Mouse (Mus musculus) midbrain, embryonic 10.5 days (tissue): Measurements from ENCODE around the gene Parn. TPM values are rescaled to one million over a fixed set of nuclear protein-coding genes. Genes with fewer than 3 reads are reported as not detected.

Experiments
- DNase-seq: peaks from one replicate; pipeline ENCODE4 v3.0.0-alpha.2; 2017; ENCODE audit warnings: low spot score
- H3K27ac ChIP-seq: fragments of 300-500 bp; sonication (generic); replicated peaks from 2 replicates; pipeline ENCODE4 v1.5.1; 2016; ENCODE audit warnings: mild to moderate bottlenecking
- H3K27me3 ChIP-seq: fragments of 300-500 bp; sonication (generic); 2 replicates; pipeline ENCODE4 v1.6.1; 2016; ENCODE audit warnings: low read depth, mild to moderate bottlenecking; ENCODE audit not compliant: poor library complexity, severe bottlenecking
- H3K36me3 ChIP-seq: fragments of 300-500 bp; sonication (generic); 2 replicates; pipeline ENCODE4 v1.6.1; 2016; ENCODE audit warnings: mild to moderate bottlenecking, moderate library complexity
- H3K4me1 ChIP-seq: fragments of 300-500 bp; sonication (generic); 2 replicates; pipeline ENCODE4 v1.6.1; 2016
- H3K4me3 ChIP-seq: fragments of 300-500 bp; sonication (generic); 2 replicates; pipeline ENCODE4 v1.5.1; 2016; ENCODE audit warnings: mild to moderate bottlenecking, moderate library complexity
- H3K9me3 ChIP-seq: fragments of 300-500 bp; sonication (generic); replicated peaks from 2 replicates; pipeline ENCODE4 v1.6.1; 2016; ENCODE audit warnings: mild to moderate bottlenecking
- WGBS: fragments of 180-500 bp; shearing (Covaris S2); methylation state at CpG from one replicate; pipeline ENCODE4 v1.1.7; 2016; 5-methylcytosine and 5-hydroxymethylcytosine counted together
- polyA plus RNA-seq: library from polyadenylated mRNA; unstranded; fragments of >200 nt; fragmentation: Nextera tagmentation; extraction: Ambion mirVana; gene quantifications from 2 replicates; pipeline ENCODE4 v1.2.1, GENCODE M21; 2016

The Parn gene
- polyA plus RNA-seq, 1 experiment from 2014 or later, result 47.2 TPM

GRCm38 (mm10) chr16:13492996-13493395 lies 175.0 kb downstream of the Parn start:
- Histone ChIP-seq H3K9me3 (no peaks in the 10 kb centered on the region), H3K27ac (no peak overlapping the region), H3K36me3 (no peaks in the 10 kb centered on the region), H3K27me3 (no peaks in the 10 kb centered on the region), H3K4me3 (no peak overlapping the region), H3K4me1 (no peaks in the 10 kb centered on the region)
- no peak for DNase-seq
- WGBS, result 83% methylated on average over 3 of the region's 3 CpGs

DNA sequence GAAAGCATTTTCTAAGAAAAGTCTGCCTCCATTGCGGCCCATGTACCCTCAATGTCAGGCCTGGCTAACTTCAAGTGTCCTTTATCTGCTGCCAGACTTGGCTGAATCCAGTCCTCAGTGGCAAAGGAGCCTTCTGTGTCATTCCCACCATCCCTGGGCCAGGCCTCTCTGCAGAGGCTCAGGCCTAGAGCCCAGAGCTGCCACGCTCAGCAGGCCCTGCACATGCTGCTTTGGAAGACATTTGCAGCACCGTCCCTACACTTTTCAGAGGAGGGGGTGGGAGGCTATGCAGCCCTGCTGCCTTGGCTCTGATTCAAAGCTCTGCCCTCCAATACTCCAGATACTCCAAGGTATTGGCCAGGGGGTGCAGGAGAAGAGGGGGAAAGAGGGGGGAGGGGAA lies 176.2 kb downstream of the Parn start:
- 82% methylated on average over 3 of the region's 3 CpGs for WGBS
- H3K4me1 ChIP-seq, result no peaks in the 10 kb centered on the region
- H3K27me3 ChIP-seq, result no peaks in the 10 kb centered on the region
- no peak overlapping the region for H3K4me3 ChIP-seq
- no peak overlapping the region for H3K27ac ChIP-seq
- no peaks in the 10 kb centered on the region for H3K9me3 ChIP-seq
- DNase-seq, result no peak
- no peaks in the 10 kb centered on the region for H3K36me3 ChIP-seq

Other genes with a start within 250 kb of the Parn start
- 38.8 and 41.7 TPM in 2 replicates for gene Bfar, start 3.7 kb upstream of the Parn start, polyA plus RNA-seq
- gene 3110001I22Rik, start 3.8 kb upstream of the Parn start, polyA plus RNA-seq, result 8.5 and 9.6 TPM in 2 replicates
- gene Pla2g10, start 62.8 kb upstream of the Parn start, polyA plus RNA-seq, result 0.14 TPM in 1 of 2 replicates, not detected in the other
- gene Rrn3, start 112.5 kb upstream of the Parn start, polyA plus RNA-seq, result 101 and 114 TPM in 2 replicates
- gene Ntan1, start 150.7 kb upstream of the Parn start, polyA plus RNA-seq, result 129 and 145 TPM in 2 replicates
- gene Pdxdc1, start 235.0 kb upstream of the Parn start, polyA plus RNA-seq, result 63.5 and 71.2 TPM in 2 replicates
- 2.9 and 3.2 TPM in 2 replicates for gene Mpv17l, start 235.0 kb upstream of the Parn start, polyA plus RNA-seq